Mouse (Mus musculus): Measurements from ENCODE around the gene Zfp983.

GRCm38 (mm10) chr17:21617352-21617751 lies 33.1 kb upstream of the Zfp983 start:
- no peak for TF ChIP-seq CTCF (IDR thresholded peaks at IDR 0.05; ENCODE audit: extremely low read depth, insufficient read depth, insufficient read length, insufficient replicate concordance)
- no peak for TF ChIP-seq POLR2A (IDR thresholded peaks at IDR 0.05; ENCODE audit: low read depth, low read length)

All from spleen, adult 2 months (tissue).